Mouse (Mus musculus) forebrain, embryonic 16.5 days (tissue): ENCODE data around the gene Far1. TPM values are rescaled to one million over a fixed set of nuclear protein-coding genes. Genes with fewer than 3 reads are reported as not detected.

ENCODE experiments used
- ATAC-seq: fragments of 200-750 bp; cut with Nextera tagmentation; 2 replicates; pipeline ENCODE4 v1.8.0; 2017; ENCODE audit warnings: mild to moderate bottlenecking, moderate library complexity
- H3K27ac ChIP-seq: fragments of 300-500 bp; sonication (generic); 2 replicates; pipeline ENCODE4 v1.5.1; 2014; ENCODE audit warnings: low read length, control low read depth
- H3K27me3 ChIP-seq: fragments of 300-500 bp; sonication (generic); replicated peaks from 2 replicates; pipeline ENCODE4 v1.6.1; 2014; ENCODE audit warnings: low read length; ENCODE audit not compliant: control insufficient read depth, insufficient read depth
- H3K36me3 ChIP-seq: fragments of 300-500 bp; sonication (generic); 2 replicates; pipeline ENCODE4 v1.6.1; 2014; ENCODE audit not compliant: control insufficient read depth, insufficient read depth
- H3K4me1 ChIP-seq: fragments of 300-500 bp; sonication (generic); replicated peaks from 2 replicates; pipeline ENCODE4 v1.6.1; 2014; ENCODE audit warnings: low read length; ENCODE audit not compliant: control insufficient read depth, insufficient read depth
- H3K4me2 ChIP-seq: fragments of 300-500 bp; sonication (generic); 2 replicates; pipeline ENCODE4 v1.6.1; 2014; ENCODE audit warnings: mild to moderate bottlenecking, low read length, control low read depth
- H3K4me3 ChIP-seq: fragments of 300-500 bp; sonication (generic); replicated peaks from 2 replicates; pipeline ENCODE4 v1.5.1; 2014; ENCODE audit warnings: mild to moderate bottlenecking, low read length, control low read depth
- H3K9ac ChIP-seq: fragments of 300-500 bp; sonication (generic); replicated peaks from 2 replicates; pipeline ENCODE4 v1.6.1; 2014; ENCODE audit warnings: low read depth, low read length, control low read depth
- H3K9me3 ChIP-seq: fragments of 300-500 bp; sonication (generic); 2 replicates; pipeline ENCODE4 v1.6.1; 2016; ENCODE audit warnings: low read length; ENCODE audit not compliant: control insufficient read depth
- WGBS: fragments of 180-500 bp; shearing (Covaris S2); extraction: QIAGEN DNeasy Blood & Tissue Kit; methylation state at CpG from one replicate; pipeline ENCODE4 v1.1.7; 2014; 5-methylcytosine and 5-hydroxymethylcytosine counted together
- polyA plus RNA-seq: library from polyadenylated mRNA; unstranded; fragments of >200 nt; fragmentation: Nextera tagmentation; extraction: Ambion mirVana; gene quantifications from 2 replicates; pipeline ENCODE4 v1.2.1, GENCODE M21; 2015

Far1 gene
- 74.3 and 85.9 TPM in 2 replicates for polyA plus RNA-seq

DNA sequence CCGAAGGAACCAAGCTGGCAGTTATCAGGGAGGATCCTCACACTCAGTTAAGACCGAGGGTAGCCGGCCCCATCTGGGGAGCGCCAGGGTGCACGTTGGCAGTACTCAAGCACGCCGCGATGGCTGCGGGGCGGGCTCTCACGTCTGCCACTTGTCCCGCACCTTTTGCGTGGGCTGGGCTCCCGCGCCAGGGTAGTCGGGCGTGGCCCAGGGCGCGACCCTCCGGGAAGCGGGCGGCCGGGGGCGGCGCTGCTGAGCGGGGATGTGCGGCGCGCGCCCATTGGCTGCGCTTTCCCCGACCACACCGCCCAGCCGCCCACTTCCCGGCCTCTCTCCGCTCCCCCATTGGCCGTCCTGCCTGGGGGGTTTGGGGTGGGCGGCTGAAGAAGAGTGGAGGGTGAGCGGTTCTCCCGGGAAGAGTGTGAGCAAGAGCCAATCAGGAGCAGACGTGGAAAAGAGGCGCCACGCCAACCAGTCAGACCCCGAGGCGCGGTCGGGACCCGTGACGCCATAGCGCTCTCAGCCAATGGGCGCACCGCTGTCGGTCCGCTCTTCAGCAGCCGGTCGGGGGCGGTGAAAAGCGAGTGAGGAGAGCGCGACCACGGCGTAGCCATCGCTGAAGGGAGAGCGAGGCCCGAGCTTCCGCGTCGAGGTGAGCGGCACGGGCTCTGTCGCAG, at the start of gene Far1:
Far1 (plus strand) TSS at position 549 of the 677 bp plus-strand sequence.
- peak within 1 kb of the TSS; percentile 94 for H3K9ac ChIP-seq
- H3K27ac ChIP-seq, result peak within 1 kb of the TSS; percentile 87
- H3K4me3 ChIP-seq, result peak within 1 kb of the TSS; percentile 97
- H3K4me2 ChIP-seq, result peak within 1 kb of the TSS; percentile 92
- peaks cover 18% of the 10 kb centered on the region for H3K4me1 ChIP-seq
- WGBS, result under 1% methylated on average over 70 of the region's 71 CpGs
- H3K9me3 ChIP-seq, result no peaks in the 10 kb centered on the region
- no peaks in the 10 kb centered on the region for H3K27me3 ChIP-seq
- ATAC-seq, result peak; percentile 98
- H3K36me3 ChIP-seq, result no peaks in the 10 kb centered on the region

DNA sequence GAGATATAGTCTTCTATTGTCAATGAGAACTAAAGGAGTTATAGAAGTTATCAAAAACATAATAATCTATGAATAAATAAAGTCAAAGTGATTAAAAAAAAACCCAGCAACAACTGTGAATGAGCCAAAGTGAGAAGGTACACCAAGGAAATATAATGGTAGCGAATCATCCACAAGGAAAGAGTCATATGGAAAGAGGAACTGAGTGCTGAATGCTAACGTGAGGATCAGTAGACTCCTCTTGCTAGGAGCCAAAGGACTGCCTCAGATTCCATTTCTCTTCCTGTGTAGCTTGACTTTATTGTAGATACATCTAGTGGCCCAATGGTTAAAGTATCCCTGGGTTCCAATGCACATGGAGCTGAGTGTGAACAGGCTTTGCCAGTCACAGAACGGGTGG, 45.3 kb upstream of the Far1 start:
- no peak for ATAC-seq
- no peak overlapping the region for H3K4me3 ChIP-seq
- H3K27me3 ChIP-seq, result no peaks in the 10 kb centered on the region
- H3K36me3 ChIP-seq, result no peaks in the 10 kb centered on the region
- H3K4me2 ChIP-seq, result no peak overlapping the region
- no peaks in the 10 kb centered on the region for H3K9me3 ChIP-seq
- H3K27ac ChIP-seq, result no peak overlapping the region
- no peak overlapping the region for H3K9ac ChIP-seq
- 85% methylated on average over 3 of the region's 3 CpGs for WGBS
- H3K4me1 ChIP-seq, result no peaks in the 10 kb centered on the region

DNA sequence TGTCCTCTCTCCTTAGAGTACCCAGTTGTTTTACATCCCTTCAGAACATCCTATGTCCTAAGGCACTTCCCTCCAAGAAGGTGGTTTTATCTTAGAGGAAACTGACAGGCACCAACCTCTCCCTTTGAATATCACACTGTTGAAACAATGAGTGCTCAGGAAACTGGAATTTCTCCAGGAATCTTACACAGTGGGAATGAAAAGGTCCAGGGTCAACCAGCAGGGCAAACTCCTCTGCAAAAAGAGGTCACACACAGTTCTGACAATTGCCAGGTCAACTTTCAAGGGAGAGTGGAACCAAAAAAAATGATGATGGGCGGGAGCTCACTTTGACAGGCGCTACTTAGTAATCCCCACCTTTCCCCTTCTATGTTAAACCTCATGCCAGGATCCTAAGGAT, 43.0 kb upstream of the Far1 start:
- Histone ChIP-seq H3K4me2 (no peak overlapping the region), H3K36me3 (no peaks in the 10 kb centered on the region), H3K9me3 (no peaks in the 10 kb centered on the region), H3K27me3 (no peaks in the 10 kb centered on the region), H3K4me3 (no peak overlapping the region), H3K27ac (no peak overlapping the region), H3K9ac (no peak overlapping the region), H3K4me1 (no peaks in the 10 kb centered on the region)
- WGBS, result 84% methylated on average over 2 of the region's 2 CpGs
- no peak for ATAC-seq

DNA sequence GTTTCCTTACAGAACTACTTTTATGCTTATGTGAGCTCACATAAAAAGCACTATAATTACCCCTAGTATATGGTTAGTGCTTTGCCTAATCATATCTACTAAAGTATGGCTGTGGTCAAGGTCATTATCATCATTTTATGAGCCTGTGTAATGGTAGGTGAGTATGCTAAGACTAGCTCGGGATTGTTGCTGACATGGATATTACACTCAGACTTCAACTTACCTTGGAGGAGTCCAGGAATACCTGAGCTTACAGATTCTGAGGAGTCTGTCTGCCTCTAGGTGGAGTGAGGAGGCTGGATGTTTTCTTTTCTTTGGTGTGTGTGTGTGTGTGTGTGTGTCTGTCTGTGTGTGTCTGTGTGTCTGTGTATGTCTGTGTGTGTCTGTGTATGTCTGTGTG, 42.0 kb upstream of the Far1 start:
- Histone ChIP-seq H3K4me1 (no peaks in the 10 kb centered on the region), H3K36me3 (no peaks in the 10 kb centered on the region), H3K9me3 (no peaks in the 10 kb centered on the region), H3K4me2 (no peak overlapping the region), H3K27me3 (no peaks in the 10 kb centered on the region), H3K9ac (no peak overlapping the region), H3K4me3 (no peak overlapping the region), H3K27ac (no peak overlapping the region)
- WGBS, result 77% methylated on average over 1 of the region's 1 CpGs
- ATAC-seq, result no peak

DNA sequence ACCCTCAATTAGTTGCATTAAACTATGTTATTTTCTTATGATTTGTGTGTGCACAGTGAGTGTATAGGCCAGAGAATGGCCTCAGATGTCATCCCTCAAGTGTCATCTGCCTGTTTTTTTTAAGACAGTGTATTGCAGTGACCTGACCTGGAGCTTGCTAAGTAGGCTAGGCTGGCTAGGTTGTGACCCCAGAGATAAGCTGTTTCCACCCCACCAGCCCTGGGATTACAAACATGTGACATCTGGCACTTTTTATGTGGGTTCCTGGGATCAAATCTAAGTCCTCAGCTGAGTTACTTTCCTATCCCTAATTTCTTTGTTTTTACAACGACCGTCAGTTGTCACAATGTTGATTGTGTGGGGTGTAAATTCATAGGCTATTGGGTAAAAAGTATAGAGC, 17.8 kb upstream of the Far1 start:
- no peak overlapping the region for H3K4me2 ChIP-seq
- H3K4me3 ChIP-seq, result no peak overlapping the region
- H3K27ac ChIP-seq, result no peak overlapping the region
- H3K9me3 ChIP-seq, result no peaks in the 10 kb centered on the region
- no peak for ATAC-seq
- H3K36me3 ChIP-seq, result no peaks in the 10 kb centered on the region
- H3K9ac ChIP-seq, result no peak overlapping the region
- no peaks in the 10 kb centered on the region for H3K4me1 ChIP-seq
- 84% methylated on average over 2 of the region's 2 CpGs for WGBS
- no peaks in the 10 kb centered on the region for H3K27me3 ChIP-seq

DNA sequence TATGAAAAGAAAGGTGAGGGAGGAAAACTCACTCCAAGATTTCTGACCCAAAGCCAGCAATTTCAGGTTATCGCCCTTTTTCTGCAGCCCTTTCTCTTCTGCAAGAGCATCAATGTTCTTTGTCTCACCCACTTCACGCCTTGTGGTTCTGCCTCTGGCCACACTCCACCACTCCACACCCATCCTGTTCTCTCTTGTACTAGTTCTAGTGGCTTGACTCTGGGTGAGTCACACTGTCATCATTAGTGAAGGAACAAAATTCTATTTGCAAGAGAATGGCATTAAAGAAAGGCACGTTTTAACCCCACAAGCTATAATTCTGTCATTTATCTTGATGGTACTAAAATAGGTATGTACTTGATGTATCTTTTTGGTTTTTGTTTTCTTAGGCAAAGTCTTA, 15.2 kb upstream of the Far1 start:
- ATAC-seq, result no peak
- 88% methylated on average over 3 of the region's 3 CpGs for whole genome bisulfite sequencing
- Histone ChIP-seq H3K27ac (no peak overlapping the region), H3K4me2 (no peak overlapping the region), H3K4me1 (no peaks in the 10 kb centered on the region), H3K27me3 (no peaks in the 10 kb centered on the region), H3K9ac (no peak overlapping the region), H3K4me3 (no peak overlapping the region), H3K36me3 (no peaks in the 10 kb centered on the region), H3K9me3 (no peaks in the 10 kb centered on the region)

DNA sequence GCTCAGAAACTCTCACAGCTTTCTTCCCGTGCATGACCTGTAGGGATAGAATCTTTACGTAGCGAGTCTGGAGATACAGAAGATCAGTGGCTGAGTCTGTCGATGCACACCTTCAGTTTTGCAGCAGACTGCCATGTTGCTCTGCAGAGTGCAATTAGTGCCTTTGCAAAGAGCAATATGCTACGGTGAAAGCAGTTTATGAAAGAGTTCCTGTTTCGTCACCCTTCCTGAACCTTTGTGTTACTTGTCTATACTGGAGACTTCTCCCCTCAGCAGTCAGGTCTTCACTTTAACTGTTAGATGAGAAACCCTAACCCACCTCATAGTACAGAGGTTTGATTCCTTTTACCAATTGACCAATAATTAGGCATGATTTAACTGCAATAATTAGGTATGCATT, 13.8 kb upstream of the Far1 start:
- H3K9ac ChIP-seq, result no peak overlapping the region
- no peak overlapping the region for H3K4me2 ChIP-seq
- 80% methylated on average over 6 of the region's 6 CpGs for WGBS
- H3K27ac ChIP-seq, result no peak overlapping the region
- no peaks in the 10 kb centered on the region for H3K27me3 ChIP-seq
- H3K36me3 ChIP-seq, result no peaks in the 10 kb centered on the region
- no peak for ATAC-seq
- no peaks in the 10 kb centered on the region for H3K4me1 ChIP-seq
- H3K9me3 ChIP-seq, result no peaks in the 10 kb centered on the region
- no peak overlapping the region for H3K4me3 ChIP-seq

DNA sequence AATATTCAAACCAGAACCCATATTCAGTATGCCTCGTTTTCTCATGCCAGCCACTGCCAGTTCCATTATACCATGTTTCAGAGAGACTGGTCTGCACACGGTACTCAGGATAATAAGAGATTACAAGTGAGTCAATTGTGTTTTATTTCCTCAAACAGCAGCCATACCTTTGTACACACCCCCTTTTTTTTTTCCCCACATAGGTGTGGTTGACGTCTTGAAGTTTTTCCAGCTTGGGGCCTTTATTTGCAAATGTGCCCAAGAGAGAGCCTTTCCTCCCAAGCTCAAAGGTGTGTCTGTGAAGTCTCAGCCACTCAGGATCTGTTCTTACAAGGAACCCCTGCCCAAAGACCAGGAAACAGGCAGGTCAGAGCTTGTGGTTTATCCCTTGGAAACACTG, 11.2 kb upstream of the Far1 start:
- WGBS, result 55% methylated on average over 3 of the region's 3 CpGs
- no peak for ATAC-seq

DNA sequence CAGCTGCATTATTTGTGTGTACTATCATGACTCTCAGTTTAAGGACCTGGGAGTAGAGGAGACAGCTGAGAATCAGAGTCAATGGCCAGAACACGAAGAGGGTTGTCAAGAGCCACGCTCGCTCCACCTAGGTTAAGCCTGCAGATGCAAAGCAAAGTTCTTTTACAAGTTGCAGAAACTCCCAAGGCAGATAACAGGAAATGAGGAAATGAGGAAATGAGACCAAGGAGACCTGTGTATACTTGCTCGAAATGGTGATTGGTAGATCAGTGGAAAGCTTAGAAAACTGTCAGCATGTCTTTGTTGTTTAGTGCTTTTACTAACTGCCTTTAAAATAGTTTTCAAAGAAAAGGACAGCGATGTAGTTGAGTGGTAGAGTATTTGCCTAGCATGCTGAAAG, 8.6 kb upstream of the Far1 start:
- WGBS, result 81% methylated on average over 5 of the region's 5 CpGs
- Histone ChIP-seq H3K9ac (no peak overlapping the region), H3K27ac (no peak overlapping the region), H3K4me2 (no peak overlapping the region), H3K36me3 (no peaks in the 10 kb centered on the region), H3K4me1 (no peaks in the 10 kb centered on the region), H3K9me3 (no peaks in the 10 kb centered on the region), H3K27me3 (no peaks in the 10 kb centered on the region), H3K4me3 (no peak overlapping the region)
- ATAC-seq, result no peak

More for the DNA sequence above, 11.2 kb upstream of the Far1 start:
- no peak overlapping the region for H3K4me2 ChIP-seq
- H3K4me3 ChIP-seq, result no peak overlapping the region
- H3K9me3 ChIP-seq, result no peaks in the 10 kb centered on the region
- H3K27ac ChIP-seq, result no peak overlapping the region
- no peaks in the 10 kb centered on the region for H3K27me3 ChIP-seq
- no peaks in the 10 kb centered on the region for H3K4me1 ChIP-seq
- H3K9ac ChIP-seq, result no peak overlapping the region
- no peaks in the 10 kb centered on the region for H3K36me3 ChIP-seq

DNA sequence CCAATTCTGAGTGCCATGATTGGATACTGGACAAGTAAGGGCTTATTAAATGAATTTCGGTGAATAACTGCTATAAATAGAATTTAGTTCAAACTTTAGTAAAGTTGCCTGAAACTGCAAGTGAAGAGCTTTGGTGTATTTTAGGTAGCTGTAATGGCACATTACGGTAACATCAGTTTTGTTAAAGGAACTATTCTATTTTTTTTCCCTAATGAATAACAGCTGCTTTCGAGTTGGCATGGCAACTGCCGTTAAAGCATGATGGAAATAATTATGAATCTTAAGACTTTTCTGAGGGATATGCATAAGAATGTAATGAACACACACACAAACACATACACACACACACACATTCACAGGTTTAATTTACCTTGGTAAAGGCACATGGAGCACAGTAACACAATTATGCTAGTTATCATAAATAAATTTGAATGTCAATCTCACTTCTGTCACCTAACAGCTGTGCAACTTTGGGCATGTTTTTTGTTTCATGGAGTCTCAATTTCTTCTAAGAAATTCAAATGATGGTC, 8.1 kb upstream of the Far1 start:
- WGBS, result 72% methylated on average over 4 of the region's 4 CpGs
- no peak overlapping the region for H3K9ac ChIP-seq
- H3K36me3 ChIP-seq, result no peaks in the 10 kb centered on the region
- no peaks in the 10 kb centered on the region for H3K9me3 ChIP-seq
- no peaks in the 10 kb centered on the region for H3K4me1 ChIP-seq
- H3K27ac ChIP-seq, result no peak overlapping the region
- H3K4me2 ChIP-seq, result no peak overlapping the region
- ATAC-seq, result no peak
- no peak overlapping the region for H3K4me3 ChIP-seq
- H3K27me3 ChIP-seq, result no peaks in the 10 kb centered on the region
